Mouse (Mus musculus): ENCODE measurements at regions not wholly inside any gene's neighbourhood (a gene's known extent, or its start where the extent isn't known, plus 50 kb on each side); places are given as distances from the start of the nearest gene placed in this dataset.

GRCm38 (mm10) chr4:9161068-9161813 lies 922.4 kb upstream of the Car8 start:
- no peaks in the 10 kb centered on the region for H3K9me3 ChIP-seq
- H3K4me1 ChIP-seq = no peaks in the 10 kb centered on the region
- H3K27me3 ChIP-seq (replicated peaks) = no peaks in the 10 kb centered on the region
- H3K4me3 ChIP-seq (replicated peaks) = no peak overlapping the region
- TF ChIP-seq FLI1 (IDR thresholded peaks at IDR 0.05; ENCODE audit: low read length) (no peak), GATA1 (IDR thresholded peaks at IDR 0.05; ENCODE audit: borderline replicate concordance, low read length) (no peak)
- no peaks in the 10 kb centered on the region for H3K36me3 ChIP-seq (replicated peaks; ENCODE audit: low read length)

GRCm38 (mm10) chr4:9147732-9148131 lies 908.9 kb upstream of the Car8 start:
- peaks cover 19% of the 10 kb centered on the region for H3K9me3 ChIP-seq
- H3K27me3 ChIP-seq (replicated peaks) = peaks cover 20% of the 10 kb centered on the region
- TF ChIP-seq FLI1 (IDR thresholded peaks at IDR 0.05; ENCODE audit: low read length) = no peak
- TF ChIP-seq GATA1 (IDR thresholded peaks at IDR 0.05; ENCODE audit: borderline replicate concordance, low read length) = no peak
- H3K4me3 ChIP-seq (replicated peaks) = no peak overlapping the region
- no peaks in the 10 kb centered on the region for H3K4me1 ChIP-seq
- no peaks in the 10 kb centered on the region for H3K36me3 ChIP-seq (replicated peaks; ENCODE audit: low read length)

GRCm38 (mm10) chr4:9144226-9145215 lies 905.7 kb upstream of the Car8 start:
- H3K4me3 ChIP-seq (replicated peaks) = no peak overlapping the region
- H3K9me3 ChIP-seq = peaks cover 13% of the 10 kb centered on the region
- peaks cover 22% of the 10 kb centered on the region for H3K27me3 ChIP-seq (replicated peaks)
- H3K36me3 ChIP-seq (replicated peaks; ENCODE audit: low read length) = no peaks in the 10 kb centered on the region
- H3K4me1 ChIP-seq = no peaks in the 10 kb centered on the region
- no peak for TF ChIP-seq GATA1 (IDR thresholded peaks at IDR 0.05; ENCODE audit: borderline replicate concordance, low read length)
- no peak for TF ChIP-seq FLI1 (IDR thresholded peaks at IDR 0.05; ENCODE audit: low read length)

- peaks cover 13% of the 10 kb centered on the region for H3K9me3 ChIP-seq
- 0 out of 2 replicates have a peak, but pooled peaks cover 2% of the 10 kb centered on the region for H3K4me1 ChIP-seq
- peaks cover 23% of the 10 kb centered on the region for H3K27me3 ChIP-seq (replicated peaks)
- TF ChIP-seq GATA1 (IDR thresholded peaks at IDR 0.05; ENCODE audit: borderline replicate concordance, low read length) (no peak), FLI1 (IDR thresholded peaks at IDR 0.05; ENCODE audit: low read length) (no peak)
- H3K4me3 ChIP-seq (replicated peaks) = no peak overlapping the region
- no peaks in the 10 kb centered on the region for H3K36me3 ChIP-seq (replicated peaks; ENCODE audit: low read length)
These were observed 904.2 kb upstream of the Car8 start for GRCm38 (mm10) chr4:9143087-9143486.

GRCm38 (mm10) chr4:9141946-9142683 lies 903.3 kb upstream of the Car8 start:
- Histone ChIP-seq H3K4me3 (replicated peaks) (no peak overlapping the region), H3K9me3 (peaks cover 13% of the 10 kb centered on the region), H3K36me3 (replicated peaks; ENCODE audit: low read length) (no peaks in the 10 kb centered on the region), H3K4me1 (0 out of 2 replicates have a peak, but pooled peaks cover 4% of the 10 kb centered on the region), H3K27me3 (replicated peaks) (peaks cover 16% of the 10 kb centered on the region)
- TF ChIP-seq FLI1 (IDR thresholded peaks at IDR 0.05; ENCODE audit: low read length) = no peak

GRCm38 (mm10) chr4:9140691-9141090 lies 901.9 kb upstream of the Car8 start:
- Histone ChIP-seq H3K36me3 (replicated peaks; ENCODE audit: low read length) (no peaks in the 10 kb centered on the region), H3K4me3 (replicated peaks) (no peak overlapping the region), H3K4me1 (peaks cover 11% of the 10 kb centered on the region), H3K27me3 (replicated peaks) (peaks cover 8% of the 10 kb centered on the region), H3K9me3 (peaks cover 11% of the 10 kb centered on the region)
- no peak for TF ChIP-seq GATA1 (IDR thresholded peaks at IDR 0.05; ENCODE audit: borderline replicate concordance, low read length)

GRCm38 (mm10) chr4:9136657-9137056 lies 897.8 kb upstream of the Car8 start:
- no peak overlapping the region for H3K4me3 ChIP-seq (replicated peaks)
- no peaks in the 10 kb centered on the region for H3K9me3 ChIP-seq
- no peaks in the 10 kb centered on the region for H3K36me3 ChIP-seq (replicated peaks; ENCODE audit: low read length)
- H3K27me3 ChIP-seq (replicated peaks) = peaks cover 3% of the 10 kb centered on the region
- H3K4me1 ChIP-seq = peaks cover 37% of the 10 kb centered on the region
- TF ChIP-seq FLI1 (IDR thresholded peaks at IDR 0.05; ENCODE audit: low read length) (no peak), GATA1 (IDR thresholded peaks at IDR 0.05; ENCODE audit: borderline replicate concordance, low read length) (no peak)

- Histone ChIP-seq H3K4me3 (replicated peaks) (peak overlapping the region; percentile 83), H3K27me3 (replicated peaks) (peaks cover 3% of the 10 kb centered on the region), H3K36me3 (replicated peaks; ENCODE audit: low read length) (no peaks in the 10 kb centered on the region), H3K4me1 (peaks cover 42% of the 10 kb centered on the region), H3K9me3 (no peaks in the 10 kb centered on the region)
- no peak for TF ChIP-seq FLI1 (IDR thresholded peaks at IDR 0.05; ENCODE audit: low read length)
These were observed 897.3 kb upstream of the Car8 start for GRCm38 (mm10) chr4:9136188-9136569.

GRCm38 (mm10) chr4:9135481-9136187 lies 896.8 kb upstream of the Car8 start:
- Histone ChIP-seq H3K9me3 (no peaks in the 10 kb centered on the region), H3K27me3 (replicated peaks) (peaks cover 3% of the 10 kb centered on the region), H3K4me3 (replicated peaks) (peak overlapping the region; percentile 83)

More at GRCm38 (mm10) chr4:9135481-9136187, 896.8 kb upstream of the Car8 start:
- peaks cover 45% of the 10 kb centered on the region for H3K4me1 ChIP-seq
- no peaks in the 10 kb centered on the region for H3K36me3 ChIP-seq (replicated peaks; ENCODE audit: low read length)
- no peak for TF ChIP-seq FLI1 (IDR thresholded peaks at IDR 0.05; ENCODE audit: low read length)
- no peak for TF ChIP-seq GATA1 (IDR thresholded peaks at IDR 0.05; ENCODE audit: borderline replicate concordance, low read length)

Measured in megakaryocyte, embryonic 14.5 days (primary cell).